Mouse (Mus musculus): ENCODE measurements around the gene Nlrp3.
"Not testable (repeated sequence)": the region's sequence is repeated elsewhere in the genome, so short reads cannot be mapped to it uniquely, and the experiment has no call there.

Nlrp3 gene

GRCm38 (mm10) chr11:59537218-59538130 is 3.9 kb upstream of the Nlrp3 start:
- no peak for DNase-seq (ENCODE audit: low read depth, low spot score)

- no peak for DNase-seq (ENCODE audit: low read depth, low spot score)
Observed at GRCm38 (mm10) chr11:59538387-59538786, 3.0 kb upstream of the Nlrp3 start.

- DNase-seq (ENCODE audit: low read depth, low spot score): no peak
Observed at GRCm38 (mm10) chr11:59540123-59540522, 1.2 kb upstream of the Nlrp3 start.

DNA sequence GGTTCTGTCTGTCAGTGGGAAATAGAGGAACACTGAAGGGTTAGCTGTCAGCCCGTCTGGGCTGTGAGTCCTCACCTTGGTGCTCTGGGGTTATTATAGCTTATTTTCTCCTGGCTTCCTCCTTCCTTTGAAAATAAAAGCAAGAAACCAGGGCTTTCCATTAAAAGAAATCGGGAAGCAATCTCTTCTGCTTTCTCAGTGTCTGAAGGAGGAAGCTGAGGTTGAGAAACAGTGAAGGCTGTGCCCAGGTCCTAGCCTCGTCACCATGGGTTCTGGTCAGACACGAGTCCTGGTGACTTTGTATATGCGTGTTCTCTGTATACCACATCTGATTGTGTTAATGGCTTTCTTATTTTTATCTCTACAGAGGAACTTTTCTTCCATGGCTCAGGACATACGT is 1.1 kb downstream of the Nlrp3 start:
- no peak for DNase-seq (ENCODE audit: low read depth, low spot score)

- DNase-seq (ENCODE audit: low read depth, low spot score): no peak
Observed at GRCm38 (mm10) chr11:59543376-59543775, 2.0 kb downstream of the Nlrp3 start.

- DNase-seq (ENCODE audit: low read depth, low spot score): no peak
Observed at GRCm38 (mm10) chr11:59544005-59544404, 2.6 kb downstream of the Nlrp3 start.

DNA sequence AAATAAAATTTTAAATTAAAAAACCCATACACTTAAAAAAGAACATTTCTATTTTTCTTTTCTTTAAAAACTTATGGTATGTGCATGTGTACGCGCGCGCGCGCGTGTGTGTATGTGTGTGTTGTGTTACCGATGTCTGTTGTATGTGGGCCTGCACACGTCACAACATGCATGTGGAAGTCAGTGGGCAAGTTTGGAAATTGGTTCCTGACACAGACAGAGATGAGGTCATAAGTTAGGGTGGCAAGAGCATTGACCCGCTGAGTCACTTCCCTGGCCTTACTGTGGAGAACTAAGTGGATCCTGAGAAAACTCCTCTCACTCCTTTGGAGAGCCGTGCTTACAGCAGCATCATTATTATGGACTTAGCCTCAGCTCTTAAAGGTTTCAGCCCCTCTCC is 12.8 kb downstream of the Nlrp3 start:
- DNase-seq (ENCODE audit: low read depth, low spot score): no peak

DNA sequence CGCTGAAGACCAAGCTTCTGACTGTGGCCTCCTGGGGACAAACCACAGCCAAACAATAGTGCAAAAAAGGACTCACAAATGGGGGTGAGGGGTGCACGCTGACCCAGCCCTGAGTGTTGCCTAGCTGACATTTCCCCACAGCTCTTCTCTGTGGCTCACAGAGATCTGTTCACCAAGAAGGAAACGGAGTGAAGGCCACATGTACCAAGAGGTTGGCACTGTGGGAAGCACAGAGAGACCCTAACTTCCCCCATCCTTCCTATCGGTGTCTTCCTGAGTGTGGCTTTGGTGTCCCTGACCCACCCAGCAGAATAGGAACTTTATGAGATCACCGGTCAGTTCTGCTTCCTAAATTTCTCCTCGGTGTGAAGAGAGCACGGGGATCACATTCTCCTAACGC is 13.2 kb downstream of the Nlrp3 start:
- no peak for DNase-seq (ENCODE audit: low read depth, low spot score)

DNA sequence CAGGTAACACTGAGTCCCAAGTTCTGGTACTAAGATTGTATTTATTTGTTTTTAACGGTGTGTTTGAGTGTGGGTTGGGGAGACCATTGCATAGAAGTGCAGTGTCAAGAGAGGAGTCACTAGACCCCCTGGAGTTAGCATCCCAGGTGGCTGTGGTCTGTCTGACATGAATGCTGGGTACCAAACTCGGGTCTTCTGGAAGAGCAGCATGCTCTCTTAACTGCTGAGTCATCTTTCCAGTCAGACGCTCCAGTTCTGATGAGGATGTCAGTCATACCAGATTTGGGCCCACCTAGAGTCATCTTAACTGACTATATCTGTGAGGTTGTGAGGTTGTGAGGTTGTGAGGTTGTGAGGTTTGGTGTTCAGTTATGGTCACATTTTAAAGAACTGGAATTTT is 19.5 kb downstream of the Nlrp3 start:
- no peak for DNase-seq (ENCODE audit: low read depth, low spot score)

GRCm38 (mm10) chr11:59562336-59562735 is 21.0 kb downstream of the Nlrp3 start:
- DNase-seq (ENCODE audit: low read depth, low spot score): no peak

GRCm38 (mm10) chr11:59562837-59563236 is 21.5 kb downstream of the Nlrp3 start:
- DNase-seq (ENCODE audit: low read depth, low spot score): no peak

GRCm38 (mm10) chr11:59569306-59569705 is 27.9 kb downstream of the Nlrp3 start:
- DNase-seq (ENCODE audit: low read depth, low spot score): no peak

DNA sequence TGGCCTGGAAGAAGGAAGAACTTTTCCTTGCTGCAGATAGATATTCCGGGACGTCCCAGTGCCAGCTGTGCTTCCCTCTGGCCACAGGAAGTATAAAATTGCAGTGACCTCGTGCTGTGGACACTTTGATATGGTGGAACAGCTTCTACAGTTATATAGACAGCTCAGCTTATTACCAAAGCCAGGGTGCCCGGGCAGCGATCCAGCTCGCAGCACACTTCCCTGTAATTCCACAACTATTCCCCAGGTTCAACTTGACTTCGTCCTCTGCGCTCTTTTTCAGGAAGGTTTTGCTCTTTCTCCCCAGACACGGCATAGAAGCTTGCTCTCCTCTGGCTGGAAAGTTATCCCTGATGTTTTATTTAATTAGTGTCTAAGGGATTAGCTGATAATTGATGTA is 34.4 kb downstream of the Nlrp3 start:
- DNase-seq (ENCODE audit: low read depth, low spot score): no peak

- DNase-seq (ENCODE audit: low read depth, low spot score): not testable (repeated sequence)
Observed at GRCm38 (mm10) chr11:59576135-59576534, 34.8 kb downstream of the Nlrp3 start, which contains the start of gene Olfr222. Olfr222 (minus strand) TSS chr11:59576235.

- no peak for DNase-seq (ENCODE audit: low read depth, low spot score)
Observed at GRCm38 (mm10) chr11:59584539-59584938, 43.2 kb downstream of the Nlrp3 start.

DNA sequence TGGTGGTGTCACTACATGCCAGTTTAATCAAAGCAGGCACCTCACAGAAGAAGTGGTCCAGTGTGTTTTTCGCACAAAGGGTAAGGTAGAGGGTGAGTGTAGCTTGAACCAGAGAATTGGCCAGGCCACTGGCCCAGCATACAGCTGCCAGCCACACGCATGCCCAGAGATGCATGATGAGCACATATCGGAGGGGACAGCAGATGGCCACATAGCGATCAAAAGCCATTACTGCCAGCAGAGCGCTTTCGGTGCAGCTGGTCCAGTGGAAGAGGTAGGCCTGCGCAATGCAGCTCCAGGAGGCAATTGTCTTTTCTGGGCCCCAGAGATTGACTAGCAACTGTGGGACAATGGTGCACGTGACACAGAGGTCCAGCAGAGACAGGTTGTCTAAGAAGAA is 48.1 kb downstream of the Nlrp3 start:
- DNase-seq (ENCODE audit: low read depth, low spot score): no peak

GRCm38 (mm10) chr11:59593189-59593588 is 51.8 kb downstream of the Nlrp3 start, which contains the start of gene Olfr223:
Olfr223 (minus strand) TSS chr11:59593289.
- DNase-seq (ENCODE audit: low read depth, low spot score): no peak

GRCm38 (mm10) chr11:59596091-59596490 is 54.7 kb downstream of the Nlrp3 start:
- no peak for DNase-seq (ENCODE audit: low read depth, low spot score)

DNA sequence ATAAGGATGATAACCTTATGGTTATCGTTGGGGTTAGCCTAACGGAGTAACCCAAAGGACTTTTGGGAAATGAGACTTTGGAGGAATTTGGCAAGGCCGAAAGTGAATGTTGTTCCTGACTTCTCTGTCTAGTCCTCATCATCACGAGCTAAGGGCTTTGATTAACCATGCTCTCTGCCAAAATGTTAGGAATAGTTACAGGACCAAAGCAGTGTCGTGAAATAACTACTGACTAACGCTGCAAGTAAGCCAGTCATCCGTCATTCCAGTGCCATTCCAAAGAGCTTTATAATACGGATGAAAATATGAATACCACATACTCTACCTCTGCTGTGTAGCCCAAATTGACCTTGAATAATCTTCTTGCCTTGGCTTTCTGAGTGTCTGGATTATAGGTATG is 55.6 kb downstream of the Nlrp3 start:
- DNase-seq (ENCODE audit: low read depth, low spot score): no peak

- DNase-seq (ENCODE audit: low read depth, low spot score): no peak
Observed at GRCm38 (mm10) chr11:59599211-59599610, 57.8 kb downstream of the Nlrp3 start.

DNA sequence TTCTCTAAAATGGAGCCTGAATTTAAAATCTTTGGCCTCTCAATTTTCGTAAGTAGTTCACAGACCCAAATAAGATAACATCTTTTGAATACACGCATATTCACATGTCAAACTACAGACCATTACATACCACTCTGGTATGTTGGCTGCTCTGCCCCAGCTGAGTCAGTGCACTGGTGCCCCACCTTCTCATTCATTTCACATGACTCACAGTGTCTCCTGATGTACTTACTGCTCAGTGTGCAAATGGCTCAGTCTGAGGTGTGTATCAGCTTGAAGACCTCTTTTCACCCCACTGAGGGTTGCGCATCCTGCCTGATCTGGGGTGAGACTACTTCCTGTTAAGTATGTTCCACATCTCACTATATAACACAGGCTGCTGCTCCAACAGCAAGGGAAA is 59.5 kb downstream of the Nlrp3 start:
- no peak for DNase-seq (ENCODE audit: low read depth, low spot score)

DNA sequence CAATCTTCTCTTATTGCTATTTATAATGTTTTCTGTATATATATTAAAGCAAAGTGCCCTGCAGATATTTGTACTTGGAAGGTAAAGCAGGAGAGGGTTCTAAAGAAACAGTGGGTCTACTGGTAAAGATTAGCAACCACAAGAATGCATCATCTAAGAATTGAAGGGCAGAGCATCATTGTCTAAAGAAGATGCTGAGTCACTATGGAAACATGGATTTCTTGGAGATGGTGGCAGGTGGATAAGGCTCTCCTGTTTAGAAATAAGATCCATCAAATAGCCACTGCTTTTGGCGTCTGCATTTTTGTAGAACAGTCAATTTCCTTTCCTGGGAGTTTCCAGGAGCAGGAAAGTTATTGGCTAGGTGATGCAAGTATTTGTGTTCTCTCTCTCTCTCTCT is 60.9 kb downstream of the Nlrp3 start:
- DNase-seq (ENCODE audit: low read depth, low spot score): no peak

DNA sequence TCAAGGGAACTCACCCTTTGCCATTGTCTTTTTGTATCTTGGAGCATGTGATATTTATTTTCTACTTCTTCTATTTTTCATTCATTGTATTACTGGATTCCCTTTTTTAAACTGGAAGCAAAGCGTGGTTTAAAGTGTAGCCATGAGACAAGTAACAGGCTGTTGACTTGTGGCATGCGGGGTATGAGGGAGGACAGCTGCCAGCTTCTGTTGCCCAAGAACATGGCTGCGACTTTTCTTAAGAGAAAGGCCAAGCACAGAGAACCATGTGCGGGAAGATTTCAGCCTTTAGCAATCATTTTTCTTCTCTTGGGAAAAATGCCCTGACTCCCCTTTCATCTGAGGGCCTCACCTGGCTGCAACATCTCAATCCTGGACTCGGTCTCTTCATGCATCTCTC is 70.3 kb downstream of the Nlrp3 start:
- no peak for DNase-seq (ENCODE audit: low read depth, low spot score)

Measured in telencephalon, adult 2 months (tissue).